Mouse (Mus musculus) cerebellum, adult 2 months (tissue): ENCODE measurements at regions not wholly inside any gene's neighbourhood (a gene's known extent, or its start where the extent isn't known, plus 50 kb on each side); places are given as distances from the start of the nearest gene placed in this dataset.

Experiments
- CTCF ChIP-seq: fragments of 200-500 bp; IDR thresholded peaks from 2 replicates; pipeline ENCODE4 v1.5.1; 2011; ENCODE audit warnings: low read depth, mild to moderate bottlenecking, control low read depth, low read length, moderate library complexity, borderline replicate concordance; ENCODE audit not compliant: insufficient read depth
- POLR2A ChIP-seq: fragments of 200-500 bp; IDR thresholded peaks from 2 replicates; pipeline ENCODE4 v1.6.1; 2011; ENCODE audit warnings: low read length, control low read depth, borderline replicate concordance; ENCODE audit not compliant: insufficient read depth

GRCm38 (mm10) chr1:119186856-119187255 is 133.4 kb upstream of the Gli2 start:
- TF ChIP-seq CTCF (no peak), POLR2A (no peak)
